Mouse (Mus musculus): ENCODE data around the gene Hist2h4. TPM values are rescaled to one million over a fixed set of nuclear protein-coding genes. Genes with fewer than 3 reads are reported as not detected.

The Hist2h4 gene
- 15.2 and 44.8 TPM in 2 replicates for polyA plus RNA-seq (2015; fragmentation: Nextera tagmentation; extraction: Ambion mirVana)

GRCm38 (mm10) chr3:96262979-96263550 is at the start of gene Hist2h4:
Gene Hist2h4, minus strand, starts transcription at chr3:96263311.
- ATAC-seq (ENCODE audit: low read depth) (peak; percentile 88), DNase-seq (peak; percentile 95)
- Histone ChIP-seq H3K27ac (peak within 1 kb of the TSS; percentile 99), H3K36me3 (no peaks in the 10 kb centered on the region), H3K9me3 (replicated peaks) (no peaks in the 10 kb centered on the region), H3K4me3 (replicated peaks) (peak within 1 kb of the TSS; percentile 59), H3K4me2 (peak within 1 kb of the TSS; percentile 81), H3K4me1 (replicated peaks) (peaks cover 65% of the 10 kb centered on the region), H3K9ac (peak within 1 kb of the TSS; percentile 90), H3K27me3 (no peaks in the 10 kb centered on the region)
- WGBS (ENCODE audit: insufficient replicate concordance), result under 1% methylated on average over 40 of the region's 40 CpGs

- WGBS (ENCODE audit: insufficient replicate concordance), result 54% methylated on average over 8 of the region's 8 CpGs
- ATAC-seq (ENCODE audit: low read depth), result no peak
These were observed 49.4 kb upstream of the Hist2h4 start for GRCm38 (mm10) chr3:96312341-96313098.

GRCm38 (mm10) chr3:96309441-96309840 is 46.3 kb upstream of the Hist2h4 start:
- Histone ChIP-seq H3K4me2 (no peak overlapping the region), H3K36me3 (no peaks in the 10 kb centered on the region), H3K4me1 (replicated peaks) (peaks cover 19% of the 10 kb centered on the region), H3K27ac (no peak overlapping the region), H3K9me3 (replicated peaks) (no peaks in the 10 kb centered on the region), H3K27me3 (peaks cover 8% of the 10 kb centered on the region; the same call in 1 of the 2 replicates), H3K9ac (no peak overlapping the region), H3K4me3 (replicated peaks) (no peak overlapping the region)
- WGBS (ENCODE audit: insufficient replicate concordance), result 37% methylated on average over 3 of the region's 3 CpGs
- DNase-seq (no peak), ATAC-seq (ENCODE audit: low read depth) (no peak)

More at GRCm38 (mm10) chr3:96312341-96313098, 49.4 kb upstream of the Hist2h4 start:
- Histone ChIP-seq H3K9ac (no peak overlapping the region), H3K27ac (no peak overlapping the region), H3K36me3 (no peaks in the 10 kb centered on the region), H3K9me3 (replicated peaks) (no peaks in the 10 kb centered on the region), H3K27me3 (no peaks in the 10 kb centered on the region), H3K4me1 (replicated peaks) (0 out of 2 replicates have a peak, but pooled peaks cover 16% of the 10 kb centered on the region), H3K4me3 (replicated peaks) (no peak overlapping the region), H3K4me2 (no peak overlapping the region)
- DNase-seq, result no peak

GRCm38 (mm10) chr3:96306506-96306905 is 43.4 kb upstream of the Hist2h4 start:
- 54% methylated on average over 9 of the region's 9 CpGs for WGBS (ENCODE audit: insufficient replicate concordance)
- Histone ChIP-seq H3K27me3 (peaks cover 18% of the 10 kb centered on the region), H3K36me3 (no peaks in the 10 kb centered on the region), H3K4me2 (no peak overlapping the region), H3K27ac (no peak overlapping the region), H3K4me1 (replicated peaks) (peaks cover 8% of the 10 kb centered on the region), H3K4me3 (replicated peaks) (no peak overlapping the region), H3K9ac (no peak overlapping the region), H3K9me3 (replicated peaks) (no peaks in the 10 kb centered on the region)
- no peak for DNase-seq
- ATAC-seq (ENCODE audit: low read depth), result no peak

- Histone ChIP-seq H3K9me3 (replicated peaks) (no peaks in the 10 kb centered on the region), H3K4me2 (no peak overlapping the region), H3K27ac (no peak overlapping the region), H3K27me3 (peaks cover 27% of the 10 kb centered on the region), H3K9ac (no peak overlapping the region), H3K36me3 (no peaks in the 10 kb centered on the region), H3K4me3 (replicated peaks) (no peak overlapping the region), H3K4me1 (replicated peaks) (peaks cover 5% of the 10 kb centered on the region)
- ATAC-seq (ENCODE audit: low read depth), result no peak
- 62% methylated on average over 5 of the region's 5 CpGs for WGBS (ENCODE audit: insufficient replicate concordance)
- no peak for DNase-seq
These were observed 39.0 kb upstream of the Hist2h4 start for GRCm38 (mm10) chr3:96302076-96302475.

GRCm38 (mm10) chr3:96300706-96301529 is 37.8 kb upstream of the Hist2h4 start:
- Histone ChIP-seq H3K9ac (no peak overlapping the region), H3K4me1 (replicated peaks) (peaks cover 5% of the 10 kb centered on the region), H3K36me3 (no peaks in the 10 kb centered on the region), H3K27me3 (peaks cover 20% of the 10 kb centered on the region), H3K27ac (peak overlapping the region; percentile 10; the same call in 1 of the 2 replicates), H3K4me3 (replicated peaks) (peak overlapping the region; percentile 29), H3K9me3 (replicated peaks) (no peaks in the 10 kb centered on the region), H3K4me2 (peak overlapping the region; percentile 39)
- 51% methylated on average over 26 of the region's 26 CpGs for WGBS (ENCODE audit: insufficient replicate concordance)
- ATAC-seq (ENCODE audit: low read depth) (no peak), DNase-seq (no peak)

- WGBS (ENCODE audit: insufficient replicate concordance), result 85% methylated on average over 2 of the region's 2 CpGs
- Histone ChIP-seq H3K4me2 (no peak overlapping the region), H3K4me3 (replicated peaks) (no peak overlapping the region), H3K36me3 (no peaks in the 10 kb centered on the region), H3K9me3 (replicated peaks) (no peaks in the 10 kb centered on the region), H3K27ac (no peak overlapping the region), H3K4me1 (replicated peaks) (peaks cover 4% of the 10 kb centered on the region), H3K27me3 (peaks cover 18% of the 10 kb centered on the region), H3K9ac (no peak overlapping the region)
- no peak for DNase-seq
- no peak for ATAC-seq (ENCODE audit: low read depth)
These were observed 36.5 kb upstream of the Hist2h4 start for GRCm38 (mm10) chr3:96299562-96299961.

GRCm38 (mm10) chr3:96298360-96298759 is 35.2 kb upstream of the Hist2h4 start:
- Histone ChIP-seq H3K27me3 (peaks cover 17% of the 10 kb centered on the region), H3K27ac (no peak overlapping the region), H3K9me3 (replicated peaks) (no peaks in the 10 kb centered on the region), H3K9ac (no peak overlapping the region), H3K4me3 (replicated peaks) (no peak overlapping the region), H3K4me2 (no peak overlapping the region), H3K4me1 (replicated peaks) (no peaks in the 10 kb centered on the region), H3K36me3 (no peaks in the 10 kb centered on the region)
- 79% methylated on average over 4 of the region's 4 CpGs for WGBS (ENCODE audit: insufficient replicate concordance)
- no peak for DNase-seq
- no peak for ATAC-seq (ENCODE audit: low read depth)

GRCm38 (mm10) chr3:96293787-96294186 is 30.7 kb upstream of the Hist2h4 start, which contains the start of gene Fcgr1:
Gene Fcgr1, minus strand, starts transcription at chr3:96293969.
- no peaks in the 10 kb centered on the region for H3K9me3 ChIP-seq (replicated peaks)
- H3K4me3 ChIP-seq (replicated peaks), result no peak within 1 kb of the TSS
- H3K4me2 ChIP-seq, result no peak within 1 kb of the TSS
- H3K27me3 ChIP-seq, result no peaks in the 10 kb centered on the region
- no peak within 1 kb of the TSS for H3K9ac ChIP-seq
- WGBS (ENCODE audit: insufficient replicate concordance), result 14% methylated on average over 4 of the region's 4 CpGs
- peak within 1 kb of the TSS; percentile 31; the same call in 1 of the 2 replicates for H3K27ac ChIP-seq
- H3K36me3 ChIP-seq, result no peaks in the 10 kb centered on the region
- DNase-seq, result no peak
- no peak for ATAC-seq (ENCODE audit: low read depth)
- H3K4me1 ChIP-seq (replicated peaks), result no peaks in the 10 kb centered on the region

- DNase-seq, result no peak
- H3K9me3 ChIP-seq (replicated peaks), result no peaks in the 10 kb centered on the region
- H3K9ac ChIP-seq, result no peak overlapping the region
- no peak overlapping the region for H3K4me3 ChIP-seq (replicated peaks)
- H3K4me1 ChIP-seq (replicated peaks), result no peaks in the 10 kb centered on the region
- peak overlapping the region; percentile 31; the same call in 1 of the 2 replicates for H3K27ac ChIP-seq
- H3K27me3 ChIP-seq, result no peaks in the 10 kb centered on the region
- no peaks in the 10 kb centered on the region for H3K36me3 ChIP-seq
- WGBS (ENCODE audit: insufficient replicate concordance), result 22% methylated on average over 5 of the region's 5 CpGs
- no peak overlapping the region for H3K4me2 ChIP-seq
- no peak for ATAC-seq (ENCODE audit: low read depth)
These were observed 30.3 kb upstream of the Hist2h4 start for GRCm38 (mm10) chr3:96293368-96293767.

GRCm38 (mm10) chr3:96292641-96293040 is 29.5 kb upstream of the Hist2h4 start:
- H3K36me3 ChIP-seq, result no peaks in the 10 kb centered on the region
- ATAC-seq (ENCODE audit: low read depth) (no peak), DNase-seq (no peak)
- no peaks in the 10 kb centered on the region for H3K4me1 ChIP-seq (replicated peaks)
- H3K9ac ChIP-seq, result no peak overlapping the region
- no peaks in the 10 kb centered on the region for H3K9me3 ChIP-seq (replicated peaks)
- no peak overlapping the region for H3K27ac ChIP-seq
- no peak overlapping the region for H3K4me2 ChIP-seq
- 57% methylated on average over 6 of the region's 6 CpGs for WGBS (ENCODE audit: insufficient replicate concordance)
- H3K27me3 ChIP-seq, result no peaks in the 10 kb centered on the region
- no peak overlapping the region for H3K4me3 ChIP-seq (replicated peaks)

All from liver, embryonic 13.5 days (tissue).